Mouse (Mus musculus) midbrain, embryonic 12.5 days (tissue): ENCODE measurements around the gene Mt1. TPM values are rescaled to one million over a fixed set of nuclear protein-coding genes. Genes with fewer than 3 reads are reported as not detected.
"Not testable (repeated sequence)": the region's sequence is repeated elsewhere in the genome, so short reads cannot be mapped to it uniquely, and the experiment has no call there.

Source experiments
- ATAC-seq: fragments of 200-750 bp; cut with Nextera tagmentation; 2 replicates; pipeline ENCODE4 v1.8.0; 2017; ENCODE audit warnings: low read depth, moderate TSS enrichment, moderate library complexity; ENCODE audit not compliant: low FRiP score
- H3K27ac ChIP-seq: fragments of 300-500 bp; sonication (generic); replicated peaks from 2 replicates; pipeline ENCODE4 v1.5.1; 2016; ENCODE audit warnings: mild to moderate bottlenecking
- H3K27me3 ChIP-seq: fragments of 300-500 bp; sonication (generic); 2 replicates; pipeline ENCODE4 v1.6.1; 2016; ENCODE audit warnings: mild to moderate bottlenecking
- H3K36me3 ChIP-seq: fragments of 300-500 bp; sonication (generic); 2 replicates; pipeline ENCODE4 v1.6.1; 2016
- H3K4me1 ChIP-seq: fragments of 300-500 bp; sonication (generic); 2 replicates; pipeline ENCODE4 v1.6.1; 2016
- H3K4me2 ChIP-seq: fragments of 300-500 bp; sonication (generic); replicated peaks from 2 replicates; pipeline ENCODE4 v1.6.1; 2016; ENCODE audit warnings: mild to moderate bottlenecking, moderate library complexity
- H3K4me3 ChIP-seq: fragments of 300-500 bp; sonication (generic); 2 replicates; pipeline ENCODE4 v1.5.1; 2016; ENCODE audit warnings: mild to moderate bottlenecking
- H3K9ac ChIP-seq: fragments of 300-500 bp; sonication (generic); replicated peaks from 2 replicates; pipeline ENCODE4 v1.6.1; 2016; ENCODE audit warnings: mild to moderate bottlenecking, moderate library complexity
- H3K9me3 ChIP-seq: fragments of 300-500 bp; sonication (generic); 2 replicates; pipeline ENCODE4 v1.6.1; 2016; ENCODE audit warnings: mild to moderate bottlenecking
- WGBS: fragments of 180-500 bp; shearing (Covaris S2); methylation state at CpG from one replicate; pipeline ENCODE4 v1.1.7; 2016; 5-methylcytosine and 5-hydroxymethylcytosine counted together
- polyA plus RNA-seq: library from polyadenylated mRNA; unstranded; fragments of >200 nt; fragmentation: Nextera tagmentation; extraction: Ambion mirVana; gene quantifications from 2 replicates; pipeline ENCODE4 v1.2.1, GENCODE M21; 2016

Gene Mt1
- polyA plus RNA-seq, 1 experiment from 2014 or later = 31.1 TPM

DNA sequence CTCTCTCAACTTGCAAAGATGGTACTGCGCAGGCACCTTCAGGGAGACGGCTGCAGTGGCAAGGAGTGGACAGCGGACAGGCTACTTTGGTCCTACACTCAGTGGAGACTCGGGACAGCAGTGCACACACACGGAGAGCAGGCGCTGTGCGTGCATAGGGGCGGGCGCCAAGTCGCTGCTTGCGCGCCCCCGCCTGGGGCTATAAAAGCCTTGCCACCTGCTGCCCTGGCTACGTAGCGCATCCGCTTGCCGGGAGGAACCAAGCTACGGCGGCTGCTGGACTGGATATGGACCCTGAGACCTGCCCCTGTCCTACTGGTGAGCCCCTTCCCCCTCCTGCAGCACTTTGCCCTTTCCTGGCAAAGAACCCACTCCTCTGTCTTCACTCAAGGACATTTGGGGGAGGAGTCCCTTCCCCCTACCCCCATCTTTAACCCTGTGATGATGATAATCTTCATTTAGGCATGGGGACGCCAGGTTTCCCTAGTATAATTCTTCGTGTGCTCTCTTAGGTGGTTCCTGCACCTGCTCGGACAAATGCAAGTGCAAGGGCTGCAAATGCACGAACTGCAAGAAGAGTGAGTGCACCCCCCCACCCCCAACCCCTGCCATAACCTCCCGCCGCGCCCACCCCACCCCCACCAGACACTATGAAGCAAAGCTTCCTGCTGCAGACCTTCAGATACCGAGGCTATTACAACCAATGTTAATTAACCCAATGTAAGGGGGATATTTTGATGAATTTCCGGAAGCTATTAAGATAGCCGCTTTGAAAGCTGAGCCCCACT, 26.2 kb upstream of the Mt1 start, which contains the start of gene Mt3:
Gene Mt3, plus strand, starts transcription at position 95 of the 788 bp plus-strand sequence.
- peak; percentile 89 for ATAC-seq
- 1% methylated on average over 29 of the region's 29 CpGs for WGBS
- Histone ChIP-seq H3K9me3 (no peaks in the 10 kb centered on the region), H3K27ac (no peak within 1 kb of the TSS), H3K4me2 (peak within 1 kb of the TSS; percentile 75), H3K4me3 (peak within 1 kb of the TSS; percentile 43), H3K36me3 (no peaks in the 10 kb centered on the region), H3K9ac (peak within 1 kb of the TSS; percentile 7; the same call in 1 of the 2 replicates), H3K4me1 (peaks cover 30% of the 10 kb centered on the region), H3K27me3 (peaks cover 25% of the 10 kb centered on the region)

DNA sequence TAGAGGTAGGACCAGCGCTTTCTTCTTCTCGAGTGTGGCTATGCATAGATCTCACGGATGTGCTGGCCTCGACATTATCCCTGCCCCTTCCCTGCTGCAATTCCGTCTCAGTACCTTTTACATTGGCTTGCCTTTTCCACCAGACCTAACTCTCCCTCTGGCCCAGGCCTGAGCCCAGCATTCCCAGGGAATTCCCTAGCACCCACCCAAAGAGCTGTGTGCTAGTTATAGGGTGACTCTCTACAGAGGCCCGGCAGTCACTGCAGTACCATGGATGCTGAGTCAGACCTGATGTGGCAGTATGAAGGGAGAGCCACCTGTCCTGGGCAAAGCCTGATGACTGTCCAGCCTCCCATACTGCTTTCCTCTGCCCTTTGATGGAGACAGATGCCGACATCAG, 25.4 kb upstream of the Mt1 start:
- H3K9ac ChIP-seq = no peak overlapping the region
- 31% methylated on average over 7 of the region's 7 CpGs for WGBS
- no peaks in the 10 kb centered on the region for H3K9me3 ChIP-seq
- peak overlapping the region; percentile 75 for H3K4me2 ChIP-seq
- H3K4me1 ChIP-seq = peaks cover 26% of the 10 kb centered on the region
- H3K36me3 ChIP-seq = no peaks in the 10 kb centered on the region
- 0 out of 2 replicates have a peak overlapping the region, but pooled peaks have one; percentile 2 for H3K4me3 ChIP-seq
- no peak overlapping the region for H3K27ac ChIP-seq
- ATAC-seq = no peak
- peaks cover 25% of the 10 kb centered on the region for H3K27me3 ChIP-seq

DNA sequence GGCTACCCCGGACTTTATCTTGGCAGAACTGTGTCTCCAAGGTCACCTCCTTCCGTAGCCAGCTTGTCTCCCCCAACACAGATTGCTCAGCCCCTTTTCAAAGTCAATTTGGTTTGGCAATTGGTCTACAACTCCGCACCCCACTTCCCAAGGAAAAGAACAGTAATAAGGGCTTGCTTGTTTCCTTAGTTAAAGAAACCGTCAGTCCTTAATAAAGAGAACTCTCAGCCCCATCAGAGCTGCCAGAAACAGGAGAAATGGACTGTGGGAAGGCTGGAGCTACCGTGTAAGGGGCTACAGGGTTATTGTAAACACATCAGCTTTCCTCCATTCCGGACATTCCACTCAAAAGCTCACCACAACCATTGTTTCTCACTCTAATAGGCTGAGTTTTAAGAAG, 24.3 kb upstream of the Mt1 start:
- 48% methylated on average over 6 of the region's 6 CpGs for WGBS
- Histone ChIP-seq H3K27ac (no peak overlapping the region), H3K9me3 (no peaks in the 10 kb centered on the region), H3K4me1 (peaks cover 26% of the 10 kb centered on the region), H3K27me3 (peaks cover 25% of the 10 kb centered on the region), H3K36me3 (no peaks in the 10 kb centered on the region), H3K4me3 (no peak overlapping the region), H3K4me2 (no peak overlapping the region), H3K9ac (no peak overlapping the region)
- ATAC-seq = no peak

DNA sequence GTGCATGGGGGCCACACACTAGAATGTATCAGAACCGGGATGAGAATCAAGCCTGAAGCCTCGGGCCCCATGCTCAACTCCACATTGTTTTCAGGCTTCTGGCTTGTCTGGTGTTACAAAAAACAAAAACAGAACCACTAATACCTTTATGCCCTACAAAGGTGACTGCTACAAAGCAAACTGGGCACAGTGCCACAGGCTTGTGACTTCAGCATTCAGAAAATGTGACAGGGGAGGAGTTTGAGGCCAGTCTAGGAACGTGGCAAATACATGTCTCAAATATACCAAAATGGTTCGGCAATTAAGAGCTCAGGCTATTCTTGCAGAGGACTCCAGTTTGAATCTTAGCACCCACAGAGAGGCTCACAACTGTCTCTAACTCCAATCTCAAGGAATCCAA, 22.8 kb upstream of the Mt1 start:
- peaks cover 24% of the 10 kb centered on the region for H3K27me3 ChIP-seq
- 82% methylated on average over 4 of the region's 4 CpGs for WGBS
- H3K4me3 ChIP-seq = no peak overlapping the region
- no peak for ATAC-seq
- H3K4me1 ChIP-seq = peaks cover 26% of the 10 kb centered on the region
- H3K36me3 ChIP-seq = no peaks in the 10 kb centered on the region
- no peak overlapping the region for H3K9ac ChIP-seq
- no peak overlapping the region for H3K27ac ChIP-seq
- no peak overlapping the region for H3K4me2 ChIP-seq
- H3K9me3 ChIP-seq = no peaks in the 10 kb centered on the region

GRCm38 (mm10) chr8:94165772-94166171, 13.1 kb upstream of the Mt1 start:
- H3K36me3 ChIP-seq, H3K9ac ChIP-seq, H3K9me3 ChIP-seq, H3K27ac ChIP-seq, H3K4me3 ChIP-seq, H3K4me2 ChIP-seq, ATAC-seq, H3K4me1 ChIP-seq: not testable (repeated sequence)
- WGBS = 74% methylated on average over 8 of the region's 8 CpGs
- peaks cover 29% of the 10 kb centered on the region for H3K27me3 ChIP-seq

GRCm38 (mm10) chr8:94167244-94167643, 11.6 kb upstream of the Mt1 start:
- Histone ChIP-seq H3K9me3 (no peaks in the 10 kb centered on the region), H3K4me2 (no peak overlapping the region), H3K27ac (no peak overlapping the region), H3K4me3 (no peak overlapping the region), H3K36me3 (no peaks in the 10 kb centered on the region), H3K9ac (no peak overlapping the region), H3K27me3 (peaks cover 44% of the 10 kb centered on the region), H3K4me1 (peaks cover 4% of the 10 kb centered on the region; the same call in 1 of the 2 replicates)
- 5% methylated on average over 6 of the region's 6 CpGs for whole genome bisulfite sequencing
- ATAC-seq = 0 out of 2 replicates have a peak, but pooled peaks have one; percentile 58

- peaks cover 67% of the 10 kb centered on the region for H3K27me3 ChIP-seq
- WGBS = 87% methylated on average over 5 of the region's 5 CpGs
- H3K4me2 ChIP-seq = no peak overlapping the region
- peaks cover 17% of the 10 kb centered on the region for H3K4me1 ChIP-seq
- H3K9ac ChIP-seq = no peak overlapping the region
- ATAC-seq = no peak
- no peaks in the 10 kb centered on the region for H3K36me3 ChIP-seq
- no peak overlapping the region for H3K4me3 ChIP-seq
- H3K9me3 ChIP-seq = no peaks in the 10 kb centered on the region
- H3K27ac ChIP-seq = no peak overlapping the region
These were observed 9.3 kb upstream of the Mt1 start for GRCm38 (mm10) chr8:94169547-94169946.

- Histone ChIP-seq H3K9ac (no peak overlapping the region), H3K4me1 (peaks cover 21% of the 10 kb centered on the region), H3K4me2 (peak overlapping the region; percentile 90; the same call in 1 of the 2 replicates), H3K27ac (no peak overlapping the region), H3K36me3 (no peaks in the 10 kb centered on the region), H3K9me3 (no peaks in the 10 kb centered on the region), H3K4me3 (0 out of 2 replicates have a peak overlapping the region, but pooled peaks have one; percentile 49), H3K27me3 (peaks cover 85% of the 10 kb centered on the region)
- ATAC-seq = no peak
- 55% methylated on average over 10 of the region's 10 CpGs for WGBS
These were observed 7.5 kb upstream of the Mt1 start for GRCm38 (mm10) chr8:94171321-94171755.

- Histone ChIP-seq H3K27ac (no peak within 1 kb of the TSS), H3K27me3 (peaks cover 93% of the 10 kb centered on the region), H3K4me2 (peak within 1 kb of the TSS; percentile 90), H3K9ac (peak within 1 kb of the TSS; percentile 47), H3K4me1 (peaks cover 21% of the 10 kb centered on the region), H3K4me3 (peak within 1 kb of the TSS; percentile 49), H3K9me3 (no peaks in the 10 kb centered on the region), H3K36me3 (no peaks in the 10 kb centered on the region)
- 1% methylated on average over 56 of the region's 56 CpGs for WGBS
- ATAC-seq = peak; percentile 62
These were observed 6.6 kb upstream of the Mt1 start, which contains the start of gene Mt2 for GRCm38 (mm10) chr8:94172075-94172808. TSS of gene Mt2 (plus strand) at chr8:94172664.

- ATAC-seq = peak; percentile 44; the same call in 1 of the 2 replicates
- WGBS = 1% methylated on average over 39 of the region's 39 CpGs
- H3K4me1 ChIP-seq = peaks cover 21% of the 10 kb centered on the region
These were observed 5.8 kb upstream of the Mt1 start for GRCm38 (mm10) chr8:94172809-94173732.

DNA sequence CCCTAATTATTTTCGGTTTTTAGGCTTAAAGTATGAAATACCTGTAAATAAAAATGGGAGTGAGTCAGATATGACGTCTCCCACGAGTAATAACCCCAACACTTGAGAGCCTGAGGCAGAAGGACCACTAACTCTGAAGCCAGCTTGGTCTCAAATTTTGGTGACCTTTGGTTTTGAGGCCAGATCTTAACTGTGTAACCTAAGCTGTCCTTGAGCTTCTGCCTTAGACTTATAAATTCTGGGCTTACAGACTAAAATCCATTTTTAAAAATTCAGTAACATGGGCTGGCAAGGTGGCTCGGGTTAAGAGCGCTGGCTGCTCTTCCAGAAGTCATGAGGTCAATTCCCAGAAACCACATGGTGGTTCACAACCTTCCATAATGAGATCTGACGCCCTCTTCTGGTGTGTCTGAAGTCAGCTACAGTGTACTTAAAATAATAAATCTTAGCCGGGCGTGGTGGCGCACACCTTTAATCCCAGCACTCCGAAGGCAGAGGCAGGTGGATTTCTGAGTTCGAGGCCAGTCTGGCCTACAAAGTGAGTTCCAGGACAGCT, 5.0 kb upstream of the Mt1 start:
- H3K27me3 ChIP-seq = peaks cover 99% of the 10 kb centered on the region
- H3K4me3 ChIP-seq = no peak overlapping the region
- no peak overlapping the region for H3K27ac ChIP-seq
- no peak overlapping the region for H3K9ac ChIP-seq
- no peaks in the 10 kb centered on the region for H3K36me3 ChIP-seq
- no peak for ATAC-seq
- WGBS = 46% methylated on average over 11 of the region's 11 CpGs
- no peak overlapping the region; the same call in 1 of the 2 replicates for H3K4me2 ChIP-seq
- H3K9me3 ChIP-seq = no peaks in the 10 kb centered on the region
- peaks cover 24% of the 10 kb centered on the region for H3K4me1 ChIP-seq

More at GRCm38 (mm10) chr8:94172809-94173732, 5.8 kb upstream of the Mt1 start:
- Histone ChIP-seq H3K9me3 (no peaks in the 10 kb centered on the region), H3K9ac (peak overlapping the region; percentile 47), H3K4me3 (peak overlapping the region; percentile 49), H3K36me3 (no peaks in the 10 kb centered on the region), H3K27me3 (peaks cover 96% of the 10 kb centered on the region), H3K4me2 (peak overlapping the region; percentile 90), H3K27ac (no peak overlapping the region)
